Mouse (Mus musculus) activated CD4-positive, CD25-positive, alpha-beta regulatory T cell, adult 4 months (primary cell): Measurements from ENCODE around the gene Celf5. TPM values are rescaled to one million over a fixed set of nuclear protein-coding genes. Genes with fewer than 3 reads are reported as not detected.

Experiments
- ATAC-seq: one replicate; pipeline ENCODE4 v1.8.0; 2017
- polyA plus RNA-seq, 2 experiments: library from polyadenylated mRNA; unstranded; fragments of 100-300 nt; shearing (Covaris generic); gene quantifications; one replicate each; pipeline ENCODE4 v1.2.1; 2017

Celf5 gene
- polyA plus RNA-seq, 2 experiments from 2014 or later, result 0.44 to 1.5 TPM

- no peak for ATAC-seq
Observed at GRCm38 (mm10) chr10:81497401-81498270, 15.1 kb upstream of the Celf5 start.

GRCm38 (mm10) chr10:81496969-81497368, 14.5 kb upstream of the Celf5 start:
- ATAC-seq, result no peak

- peak; percentile 89 for ATAC-seq
Observed at GRCm38 (mm10) chr10:81496264-81496901, 13.9 kb upstream of the Celf5 start, which contains the start of gene Ncln. Gene Ncln (minus strand): TSS chr10:81496392.

- no peak for ATAC-seq
Observed at GRCm38 (mm10) chr10:81495616-81496263, 13.2 kb upstream of the Celf5 start.

- no peak for ATAC-seq
Observed at GRCm38 (mm10) chr10:81495151-81495550, 12.6 kb upstream of the Celf5 start.

- no peak for ATAC-seq
Observed at GRCm38 (mm10) chr10:81494260-81495041, 11.9 kb upstream of the Celf5 start.

GRCm38 (mm10) chr10:81493601-81494220, 11.2 kb upstream of the Celf5 start:
- no peak for ATAC-seq

- no peak for ATAC-seq
Observed at GRCm38 (mm10) chr10:81492606-81493240, 10.2 kb upstream of the Celf5 start.

- ATAC-seq, result no peak
Observed at GRCm38 (mm10) chr10:81491018-81491417, 8.5 kb upstream of the Celf5 start.

- ATAC-seq, result no peak
Observed at GRCm38 (mm10) chr10:81489941-81490340, 7.4 kb upstream of the Celf5 start.

- no peak for ATAC-seq
Observed at GRCm38 (mm10) chr10:81488081-81488480, 5.6 kb upstream of the Celf5 start.

GRCm38 (mm10) chr10:81486496-81486895, 4.0 kb upstream of the Celf5 start:
- no peak for ATAC-seq

GRCm38 (mm10) chr10:81485479-81486018, 3.0 kb upstream of the Celf5 start:
- ATAC-seq, result no peak

- no peak for ATAC-seq
Observed at GRCm38 (mm10) chr10:81485060-81485449, 2.5 kb upstream of the Celf5 start.

GRCm38 (mm10) chr10:81484441-81485059, 2.0 kb upstream of the Celf5 start:
- ATAC-seq, result no peak

- peak; percentile 34 for ATAC-seq
Observed at GRCm38 (mm10) chr10:81483983-81484382, 1.5 kb upstream of the Celf5 start.

GRCm38 (mm10) chr10:81481605-81482532, 640 bp downstream of the Celf5 start:
- ATAC-seq, result no peak

- no peak for ATAC-seq
Observed at GRCm38 (mm10) chr10:81474461-81474860, 8.0 kb downstream of the Celf5 start.

- ATAC-seq, result peak; percentile 44
Observed at GRCm38 (mm10) chr10:81473003-81473451, 9.5 kb downstream of the Celf5 start.
